Mouse (Mus musculus): ENCODE measurements around the gene Myrip. TPM values are rescaled to one million over a fixed set of nuclear protein-coding genes. Genes with fewer than 3 reads are reported as not detected.

The Myrip gene
- total RNA-seq, 4 experiments from 2014 or later: 0.63 to 2.1 (median 1.1) TPM

Other genes starting within 250 kb of the Myrip start
- under 1 TPM in 2 of 4 experiments, not detected in 2; 0.11 to 0.24 TPM for gene Cx3cr1, start 231.6 kb upstream of the Myrip start, total RNA-seq (2022)
- gene Ccr8, start 209.4 kb upstream of the Myrip start, total RNA-seq (2022): not detected
- 10 to 100 TPM in 2 of 4 experiments, 1 to 10 TPM in 2; 8.7 to 13.2 (median 9.8) TPM for gene Slc25a38, start 191.1 kb upstream of the Myrip start, total RNA-seq (2022)
- gene Rpsa, start 173.8 kb upstream of the Myrip start, total RNA-seq (2022): 100 to 1,000 TPM; 426 to 569 (median 499) TPM
- not detected for gene Mobp, start 151.8 kb upstream of the Myrip start, total RNA-seq (2022)
- gene Eif1b, start 190.7 kb downstream of the Myrip start, total RNA-seq (2022): 10 to 100 TPM; 38.4 to 44.6 (median 42.4) TPM
- gene Entpd3, start 238.3 kb downstream of the Myrip start, total RNA-seq (2022): not detected

Data from gastrocnemius, adult 8-10 months (tissue).